30 mouse cellular contexts compared by ENCODE assay signal in the genomic region with DNA sequence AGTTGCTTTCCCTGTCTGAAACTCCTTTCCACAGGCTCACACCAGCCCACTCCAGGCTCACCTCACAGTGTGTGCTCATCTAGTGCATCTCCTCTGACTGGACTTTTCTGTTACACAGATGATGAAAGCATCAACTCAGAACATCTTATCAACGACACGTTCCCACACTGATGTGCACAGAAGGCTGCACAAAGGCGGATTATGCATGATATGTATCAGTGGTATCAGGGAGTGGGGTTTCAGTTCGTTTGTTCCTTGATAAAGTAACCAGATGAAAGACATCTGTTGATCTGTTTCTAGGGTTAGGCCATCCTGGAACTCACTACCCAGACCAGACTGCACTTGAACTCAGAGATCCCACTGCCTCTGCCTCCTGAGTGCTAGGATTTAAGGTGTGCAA.
"Had no signal": no experiment of that assay in that cellular context is flagged by ENCODE, and none has a peak within 500 bp of the region (broad histone marks: within the 10 kb centered on the region; RNA-seq: fewer than 3 reads in every experiment).

No protein-coding gene starts in this region.

- H3K9ac ChIP-seq: heart, embryonic 12.5 days; heart, embryonic 13.5 days; heart, embryonic 15.5 days; hindbrain, embryonic 12.5 days; hindbrain, embryonic 13.5 days; hindbrain, embryonic 14.5 days; hindbrain, embryonic 15.5 days; intestine, embryonic 15.5 days; kidney, embryonic 15.5 days had no signal

- H3K4me1 ChIP-seq: hindbrain, embryonic 10.5 days; hindbrain, embryonic 12.5 days; hindbrain, embryonic 13.5 days; hindbrain, embryonic 15.5 days; intestine, embryonic 15.5 days; kidney, embryonic 15.5 days had no signal

- H3K27me3 ChIP-seq: heart, embryonic 12.5 days; heart, embryonic 13.5 days; heart, embryonic 15.5 days; hindbrain, embryonic 12.5 days; hindbrain, embryonic 13.5 days; hindbrain, embryonic 15.5 days; intestine, embryonic 15.5 days; kidney, embryonic 15.5 days had no signal

- H3K9me3 ChIP-seq: heart, embryonic 10.5 days; heart, embryonic 12.5 days; heart, embryonic 13.5 days; heart, embryonic 15.5 days; hindbrain, embryonic 10.5 days; hindbrain, embryonic 12.5 days; hindbrain, embryonic 13.5 days; hindbrain, embryonic 15.5 days; intestine, embryonic 15.5 days; kidney, embryonic 15.5 days had no signal

- H3K4me3 ChIP-seq: heart, embryonic 10.5 days; heart, embryonic 12.5 days; heart, embryonic 13.5 days; heart, embryonic 15.5 days; hindbrain, embryonic 10.5 days; hindbrain, embryonic 12.5 days; hindbrain, embryonic 13.5 days; hindbrain, embryonic 15.5 days; intestine, embryonic 15.5 days; kidney, embryonic 15.5 days; layer of hippocampus, adult 2 months; left cerebral cortex, adult 2 months had no signal

- H3K27ac ChIP-seq: heart, embryonic 10.5 days; heart, embryonic 13.5 days; heart, embryonic 15.5 days; hindbrain, embryonic 10.5 days; hindbrain, embryonic 12.5 days; hindbrain, embryonic 13.5 days; hindbrain, embryonic 14.5 days; hindbrain, embryonic 15.5 days; hindbrain, postnatal 0 days; intestine, embryonic 15.5 days; kidney, embryonic 15.5 days; kidney, postnatal 0 days; layer of hippocampus, adult 2 months; left cerebral cortex, adult 2 months had no signal

- DNase-seq: heart, postnatal 10 days; heart, postnatal 14 days; heart, postnatal 36 days; heart, postnatal 4 days; kidney, adult 11 months; kidney, adult 2 months; kidney, adult 8-10 months; kidney, adult 9 months; kidney, postnatal 10 days; kidney, postnatal 14 days; kidney, postnatal 25 days; kidney, postnatal 36 days; kidney, postnatal 4 days; layer of hippocampus, adult 9-11 months; layer of hippocampus, postnatal 36 days had no signal
